Mouse (Mus musculus): Measurements from ENCODE around the gene F2r.

GRCm38 (mm10) chr13:95651870-95652668 is 33.8 kb upstream of the F2r start:
- TF ChIP-seq POLR2A (IDR thresholded peaks at IDR 0.05; ENCODE audit: insufficient read length, low read depth) (no peak), MYOG (IDR thresholded peaks at IDR 0.05; ENCODE audit: control insufficient read depth in 1 of 3, insufficient read depth in 1 of 3, insufficient read length in 2 of 3, low read depth in 2 of 3) (no peak), POLR2AphosphoS2 (IDR thresholded peaks at IDR 0.05; ENCODE audit: insufficient read length, low read depth) (no peak), USF1 (IDR thresholded peaks at IDR 0.05; ENCODE audit: low read depth) (no peak), TCF3 (IDR thresholded peaks at IDR 0.05; ENCODE audit: insufficient read length, low read depth) (no peak), CEBPB (IDR thresholded peaks at IDR 0.05; ENCODE audit: insufficient read depth, poor library complexity, severe bottlenecking) (no peak)

Data from myocyte (in vitro differentiated cells).